Mouse (Mus musculus) embryonic facial prominence, embryonic 11.5 days (tissue): ENCODE data around the gene Scyl3. TPM values are rescaled to one million over a fixed set of nuclear protein-coding genes. Genes with fewer than 3 reads are reported as not detected.

ENCODE experiments used
- ATAC-seq: fragments of 200-750 bp; cut with Nextera tagmentation; replicated peaks from 2 replicates; pipeline ENCODE4 v1.8.0; 2017; ENCODE audit warnings: low read depth; ENCODE audit not compliant: insufficient number of reproducible peaks, low FRiP score, low TSS enrichment
- DNase-seq: peaks from one replicate; pipeline ENCODE4 v3.0.0-alpha.2; 2015; ENCODE audit warnings: low spot score
- H3K27ac ChIP-seq: fragments of 300-500 bp; sonication (generic); replicated peaks from 2 replicates; pipeline ENCODE4 v1.5.1; 2014; ENCODE audit warnings: mild to moderate bottlenecking, low read depth, low read length, control low read depth
- H3K27me3 ChIP-seq: fragments of 300-500 bp; sonication (generic); 2 replicates; pipeline ENCODE4 v1.6.1; 2014; ENCODE audit warnings: mild to moderate bottlenecking, low read length, moderate library complexity, mixed read lengths; ENCODE audit not compliant: control insufficient read depth, insufficient read depth
- H3K36me3 ChIP-seq: fragments of 300-500 bp; sonication (generic); replicated peaks from 2 replicates; pipeline ENCODE4 v1.6.1; 2014; ENCODE audit warnings: low read depth, mild to moderate bottlenecking, low read length, moderate library complexity, mixed read lengths; ENCODE audit not compliant: control insufficient read depth, insufficient read depth
- H3K4me1 ChIP-seq: fragments of 300-500 bp; sonication (generic); 2 replicates; pipeline ENCODE4 v1.6.1; 2014; ENCODE audit warnings: low read length, mixed read lengths; ENCODE audit not compliant: control insufficient read depth, insufficient read depth
- H3K4me2 ChIP-seq: fragments of 300-500 bp; sonication (generic); 2 replicates; pipeline ENCODE4 v1.6.1; 2014; ENCODE audit warnings: low read depth, mild to moderate bottlenecking, control low read depth, low read length, moderate library complexity
- H3K4me3 ChIP-seq: fragments of 300-500 bp; sonication (generic); 2 replicates; pipeline ENCODE4 v1.5.1; 2014; ENCODE audit warnings: low read depth, low read length, control low read depth
- H3K9ac ChIP-seq: fragments of 300-500 bp; sonication (generic); replicated peaks from 2 replicates; pipeline ENCODE4 v1.6.1; 2014; ENCODE audit warnings: mild to moderate bottlenecking, control low read depth, low read length
- H3K9me3 ChIP-seq: fragments of 300-500 bp; sonication (generic); replicated peaks from 2 replicates; pipeline ENCODE4 v1.6.1; 2016; ENCODE audit warnings: mild to moderate bottlenecking, low read length, inconsistent platforms, mixed read lengths; ENCODE audit not compliant: control insufficient read depth
- WGBS: fragments of 180-500 bp; shearing (Covaris S2); extraction: QIAGEN DNeasy Blood & Tissue Kit; methylation state at CpG from one replicate; pipeline ENCODE4 v1.1.7; 2014; 5-methylcytosine and 5-hydroxymethylcytosine counted together
- polyA plus RNA-seq: library from polyadenylated mRNA; unstranded; fragments of >200 nt; fragmentation: Nextera tagmentation; extraction: Ambion mirVana; gene quantifications from 2 replicates; pipeline ENCODE4 v1.2.1, GENCODE M21; 2014

Gene Scyl3
- polyA plus RNA-seq, 1 experiment from 2014 or later = 25.4 TPM

- Histone ChIP-seq H3K9ac (no peak overlapping the region), H3K9me3 (no peaks in the 10 kb centered on the region), H3K27ac (no peak overlapping the region), H3K27me3 (no peaks in the 10 kb centered on the region), H3K4me3 (no peak overlapping the region), H3K4me2 (no peak overlapping the region), H3K4me1 (no peaks in the 10 kb centered on the region), H3K36me3 (no peaks in the 10 kb centered on the region)
- 64% methylated on average over 6 of the region's 6 CpGs for WGBS
- ATAC-seq (no peak), DNase-seq (no peak)
Observed at GRCm38 (mm10) chr1:164001831-164002452, 73.0 kb downstream of the Scyl3 start.

GRCm38 (mm10) chr1:164004311-164004710 is 75.4 kb downstream of the Scyl3 start:
- Histone ChIP-seq H3K4me3 (no peak overlapping the region), H3K9me3 (no peaks in the 10 kb centered on the region), H3K4me2 (no peak overlapping the region), H3K27me3 (no peaks in the 10 kb centered on the region), H3K36me3 (no peaks in the 10 kb centered on the region), H3K4me1 (no peaks in the 10 kb centered on the region), H3K9ac (no peak overlapping the region), H3K27ac (no peak overlapping the region)
- ATAC-seq (no peak), DNase-seq (no peak)
- WGBS = 79% methylated on average over 3 of the region's 3 CpGs

Other genes with a start within 250 kb of the Scyl3 start
- gene Mettl11b, start 203.9 kb upstream of the Scyl3 start, polyA plus RNA-seq = 0.95 and 1.2 TPM in 2 replicates
- 70.7 and 79.4 TPM in 2 replicates for gene Kifap3, start 149.5 kb upstream of the Scyl3 start, polyA plus RNA-seq
- gene BC055324, start 65.7 kb downstream of the Scyl3 start, polyA plus RNA-seq = 44.1 and 52.6 TPM in 2 replicates
- 11.1 and 12.4 TPM in 2 replicates for gene Mettl18, start 65.8 kb downstream of the Scyl3 start, polyA plus RNA-seq
- gene Sele, start 119.1 kb downstream of the Scyl3 start, polyA plus RNA-seq = not detected in 2 replicates
- 0.13 TPM in 1 of 2 replicates, not detected in the other for gene Sell, start 132.9 kb downstream of the Scyl3 start, polyA plus RNA-seq
- 0.07 TPM in 1 of 2 replicates, not detected in the other for gene Selp, start 186.2 kb downstream of the Scyl3 start, polyA plus RNA-seq
- gene F5, start 222.7 kb downstream of the Scyl3 start, polyA plus RNA-seq = 0.50 and 0.67 TPM in 2 replicates